Mouse (Mus musculus) heart, adult 2 months (tissue): ENCODE results near the gene 1190005I06Rik.

Experiments
- CTCF ChIP-seq: fragments of 200-600 bp; IDR thresholded peaks from 2 replicates; pipeline ENCODE4 v1.8.1; 2022; ENCODE audit warnings: antibody characterized with exemption, mild to moderate bottlenecking, moderate library complexity
- EP300 ChIP-seq: fragments of 200-500 bp; IDR thresholded peaks from 2 replicates; pipeline ENCODE4 v1.6.1; 2011; ENCODE audit warnings: low read depth, low read length, control low read depth; ENCODE audit not compliant: insufficient read depth

- TF ChIP-seq CTCF (no peak), EP300 (no peak)
Measured at GRCm38 (mm10) chr8:120591587-120592292, 55.7 kb downstream of the 1190005I06Rik start.
